ENCODE assay signal across 8 mouse cellular contexts in genomic region chr4:119733184-119733880, GRCm38 (mm10). TPM values are rescaled to one million over a fixed set of nuclear protein-coding genes. Genes with fewer than 3 reads are reported as not detected.
DNase-seq lines count a peak whose midpoint lies in the region; ATAC-seq lines count a peak whose summit lies in the region.

Gene Hivep3 (plus strand): TSS chr4:119733784.

- H3K4me3 ChIP-seq in embryonic facial prominence, embryonic 11.5 days (ENCODE audit: low read depth, low read length): peak within 1 kb of the TSS; percentile 73
- H3K4me3 ChIP-seq in intestine, embryonic 16.5 days (ENCODE audit: low read length): peak within 1 kb of the TSS; percentile 86

- ATAC-seq in embryonic facial prominence, embryonic 11.5 days (replicated peaks; ENCODE audit: insufficient number of reproducible peaks, low FRiP score, low TSS enrichment, low read depth): peak; percentile 98
- ATAC-seq in intestine, embryonic 16.5 days: peak; percentile 99

- H3K27ac ChIP-seq in embryonic facial prominence, embryonic 11.5 days (replicated peaks; ENCODE audit: low read depth, low read length): no peak within 1 kb of the TSS
- peak within 1 kb of the TSS; percentile 83 for H3K27ac ChIP-seq in intestine, embryonic 16.5 days (ENCODE audit: low read length)

- intact Hi-C loops in left cerebral cortex, postnatal 25 days (cut with DNase I): no loop called here

- peak within 1 kb of the TSS; percentile 100 for H3K4me2 ChIP-seq in embryonic facial prominence, embryonic 11.5 days (ENCODE audit: low read depth, low read length)
- peak within 1 kb of the TSS; percentile 100 for H3K4me2 ChIP-seq in intestine, embryonic 16.5 days (ENCODE audit: low read depth, low read length)

- under 1% methylated on average over 47 of the region's 47 CpGs for WGBS in embryonic facial prominence, embryonic 11.5 days
- 0% methylated on average over 46 of the region's 47 CpGs for WGBS in intestine, embryonic 16.5 days

- no peaks in the 10 kb centered on the region for H3K36me3 ChIP-seq in embryonic facial prominence, embryonic 11.5 days (replicated peaks; ENCODE audit: control insufficient read depth, insufficient read depth, low read depth, low read length)
- H3K36me3 ChIP-seq in intestine, embryonic 16.5 days (ENCODE audit: control insufficient read depth, insufficient read depth, low read length): no peaks in the 10 kb centered on the region

- no peaks in the 10 kb centered on the region for H3K9me3 ChIP-seq in embryonic facial prominence, embryonic 11.5 days (replicated peaks; ENCODE audit: control insufficient read depth, low read length)
- no peaks in the 10 kb centered on the region for H3K9me3 ChIP-seq in intestine, embryonic 16.5 days (ENCODE audit: control insufficient read depth, low read length)

- peaks cover 4% of the 10 kb centered on the region for H3K27me3 ChIP-seq in embryonic facial prominence, embryonic 11.5 days (ENCODE audit: control insufficient read depth, insufficient read depth, low read length)
- peaks cover 5% of the 10 kb centered on the region; the same call in 1 of the 2 replicates for H3K27me3 ChIP-seq in intestine, embryonic 16.5 days (replicated peaks; ENCODE audit: control insufficient read depth, insufficient read depth, low read length)

- DNase-seq in adrenal gland, postnatal 25 days: peak; percentile 100
- DNase-seq in embryonic facial prominence, embryonic 11.5 days (ENCODE audit: low spot score): peak; percentile 98
- DNase-seq in gonadal fat pad, adult 2 months (ENCODE audit: low read depth): peak; percentile 75
- peak; percentile 99 for DNase-seq in left cerebral cortex, postnatal 25 days (ENCODE audit: low spot score in 2 of 2)
- DNase-seq in mesoderm, embryonic 11.5 days (ENCODE audit: low read depth, low spot score): peak; percentile 99
- peak; percentile 100 for DNase-seq in right cerebral cortex, postnatal 25 days
- peak; percentile 100 for DNase-seq in urinary bladder, postnatal 36 days (ENCODE audit: low spot score in 2 of 2)

- peak within 1 kb of the TSS; percentile 54 for H3K9ac ChIP-seq in embryonic facial prominence, embryonic 11.5 days (replicated peaks; ENCODE audit: low read length)
- H3K9ac ChIP-seq in intestine, embryonic 16.5 days (ENCODE audit: low read depth, low read length): peak within 1 kb of the TSS; percentile 80

- no peaks in the 10 kb centered on the region; the same call in 1 of the 2 replicates for H3K4me1 ChIP-seq in embryonic facial prominence, embryonic 11.5 days (ENCODE audit: control insufficient read depth, insufficient read depth, low read length)
- H3K4me1 ChIP-seq in intestine, embryonic 16.5 days (ENCODE audit: control insufficient read depth, insufficient read depth, low read length): 0 out of 2 replicates have a peak, but pooled peaks cover 6% of the 10 kb centered on the region

RNA-seq across cellular contexts. Expression of gene Hivep3, which starts in this region (rescaled TPM):
- 7.5 and 8.5 TPM in 2 replicates for total RNA-seq in adrenal gland, postnatal 25 days (2021)
- 1.6 and 2.4 TPM in 2 replicates for polyA plus RNA-seq in embryonic facial prominence, embryonic 11.5 days (2014; fragmentation: Nextera tagmentation; extraction: Ambion mirVana)
- 18.2 and 20.9 TPM in 2 replicates for polyA plus RNA-seq in gonadal fat pad, adult 2 months (2012; rRNA removed)
- 4.0 and 4.4 TPM in 2 replicates for polyA plus RNA-seq in intestine, embryonic 16.5 days (2015; fragmentation: Nextera tagmentation; extraction: Ambion mirVana)
- 10 to 100 TPM; 58.0 to 67.2 TPM for total RNA-seq in left cerebral cortex, postnatal 25 days (2021)
